Mouse (Mus musculus) megakaryocyte, embryonic 14.5 days (primary cell): Measurements from ENCODE around the gene Stk19.

Experiments
- FLI1 ChIP-seq: IDR thresholded peaks from 2 replicates; pipeline ENCODE4 v1.6.1; 2012; ENCODE audit warnings: low read length, inconsistent platforms, mixed read lengths
- GATA1 ChIP-seq: IDR thresholded peaks from 3 replicates; pipeline ENCODE4 v1.6.1; 2012; ENCODE audit warnings: mixed read lengths, low read length, inconsistent platforms, borderline replicate concordance

DNA sequence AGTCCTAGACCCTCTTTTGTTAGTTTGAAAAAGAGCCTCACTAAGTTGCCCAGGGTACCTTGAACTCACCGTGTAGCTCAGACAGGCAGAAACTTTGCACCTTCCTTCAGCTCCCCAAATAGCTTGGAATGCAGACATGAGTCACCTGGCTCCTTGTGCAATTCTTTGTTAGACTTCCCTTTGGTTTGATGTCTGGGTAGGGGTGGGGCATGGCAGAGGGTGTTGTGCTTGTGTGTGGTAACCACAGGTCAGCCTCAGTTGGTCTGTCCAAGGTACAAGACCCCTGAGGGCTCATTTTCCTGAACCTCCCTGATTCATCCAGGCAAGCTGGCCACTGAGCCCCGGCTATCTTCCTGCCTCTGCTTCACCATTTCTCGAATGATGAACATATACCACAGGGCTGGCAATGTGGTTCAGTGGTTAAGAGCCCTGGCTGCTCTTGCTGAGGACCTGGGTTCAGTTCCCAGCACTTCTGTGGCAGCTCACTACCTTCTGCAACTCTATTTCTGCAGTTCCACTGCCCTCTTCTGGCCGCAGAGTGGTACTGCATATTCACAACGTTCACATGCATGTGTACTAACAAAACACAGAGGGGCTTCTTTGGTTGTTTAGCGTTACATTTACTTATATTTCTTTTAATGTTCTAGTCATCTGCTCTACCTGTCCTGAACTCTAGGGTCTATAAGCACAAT lies 31.7 kb downstream of the Stk19 start:
- TF ChIP-seq FLI1: no peak
- TF ChIP-seq GATA1: no peak
